ENCODE assay signal across 8 mouse cellular contexts in the genomic region with DNA sequence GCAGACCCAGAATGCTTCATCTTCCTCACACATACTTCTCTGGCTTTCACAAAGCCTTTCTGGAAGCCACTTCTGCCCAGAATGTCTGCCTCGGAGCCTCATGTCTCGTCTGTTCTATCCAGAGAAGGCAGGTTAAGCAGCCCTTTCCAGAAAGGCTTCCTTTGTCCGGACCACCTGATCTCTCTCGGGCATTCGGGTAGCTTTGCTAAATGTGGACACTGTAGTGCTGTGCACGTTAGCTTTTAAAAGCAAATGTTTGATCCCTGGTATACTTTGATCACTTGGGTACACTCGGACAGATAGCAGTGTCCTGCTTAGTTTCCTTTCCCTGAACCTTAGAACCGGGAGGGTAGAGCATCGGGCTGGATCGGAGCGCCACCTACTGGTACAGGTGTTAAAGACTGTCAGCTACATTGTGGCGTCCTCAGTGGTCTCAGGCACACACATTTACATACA. TPM values are rescaled to one million over a fixed set of nuclear protein-coding genes. Genes with fewer than 3 reads are reported as not detected.
A peak's percentile ranks its signal among the peaks of the same experiment; 100 is the strongest.
DNase-seq lines count a peak whose midpoint lies in the region; ATAC-seq and TF ChIP-seq lines count a peak whose summit lies in the region.

No protein-coding gene starts in this region.

- H3K27ac ChIP-seq in forebrain, embryonic 13.5 days, result no peak overlapping the region; the same call in 1 of the 2 replicates
- peak overlapping the region; percentile 97 for H3K27ac ChIP-seq in liver, postnatal 0 days (ENCODE audit: low read depth)
- no peak overlapping the region for H3K27ac ChIP-seq in neural tube, embryonic 13.5 days (replicated peaks)

- 12% methylated on average over 12 of the region's 12 CpGs for WGBS in forebrain, embryonic 13.5 days
- 7% methylated on average over 12 of the region's 12 CpGs for WGBS in large intestine, adult 2 months
- 6% methylated on average over 12 of the region's 12 CpGs for WGBS in liver, postnatal 0 days (ENCODE audit: insufficient replicate concordance)
- WGBS in neural tube, embryonic 13.5 days, result 11% methylated on average over 12 of the region's 12 CpGs

- DNase-seq in ES-CJ7 (ENCODE audit: low read depth, low spot score), result peak; percentile 85
- peak; percentile 82 to 88 for DNase-seq in heart, postnatal 14 days
- DNase-seq in large intestine, adult 2 months (ENCODE audit: low read depth, low spot score), result peak; percentile 64
- DNase-seq in liver, postnatal 0 days, result peak; percentile 90
- peak; percentile 57 for DNase-seq in telencephalon, adult 2 months (ENCODE audit: low read depth, low spot score)

- peak; percentile 94 for ATAC-seq in cerebellum, adult (ENCODE audit: insufficient number of reproducible peaks, low FRiP score, low TSS enrichment)
- peak; percentile 94 for ATAC-seq in forebrain, embryonic 13.5 days
- ATAC-seq in liver, postnatal 0 days, result peak; percentile 48
- peak; percentile 83 for ATAC-seq in neural tube, embryonic 13.5 days (ENCODE audit: low read depth)

- peak overlapping the region; percentile 52 for H3K9ac ChIP-seq in forebrain, embryonic 13.5 days
- peak overlapping the region; percentile 70 for H3K9ac ChIP-seq in liver, postnatal 0 days (replicated peaks)
- peak overlapping the region; percentile 38; the same call in 1 of the 2 replicates for H3K9ac ChIP-seq in neural tube, embryonic 13.5 days

- H3K9me3 ChIP-seq in forebrain, embryonic 13.5 days (replicated peaks), result no peaks in the 10 kb centered on the region
- H3K9me3 ChIP-seq in liver, postnatal 0 days (ENCODE audit: low read length), result no peaks in the 10 kb centered on the region
- no peaks in the 10 kb centered on the region for H3K9me3 ChIP-seq in neural tube, embryonic 13.5 days

- intact Hi-C loops in heart, postnatal 14 days (cut with DNase I), result loop anchor here (2.0 kb wide), 1 partner anchor 147 kb away; no protein-coding TSS in a partner anchor

- peak overlapping the region; percentile 56 for H3K4me2 ChIP-seq in forebrain, embryonic 13.5 days
- peak overlapping the region; percentile 80 for H3K4me2 ChIP-seq in liver, postnatal 0 days (ENCODE audit: low read depth, low read length)
- H3K4me2 ChIP-seq in neural tube, embryonic 13.5 days, result peak overlapping the region; percentile 52

- peaks cover 4% of the 10 kb centered on the region; the same call in 1 of the 2 replicates for H3K4me1 ChIP-seq in forebrain, embryonic 13.5 days
- H3K4me1 ChIP-seq in liver, postnatal 0 days (ENCODE audit: insufficient read depth), result peaks cover 10% of the 10 kb centered on the region
- H3K4me1 ChIP-seq in neural tube, embryonic 13.5 days (replicated peaks), result peaks cover 21% of the 10 kb centered on the region

- peak overlapping the region; percentile 27 for H3K4me3 ChIP-seq in forebrain, embryonic 13.5 days
- peak overlapping the region; percentile 42 for H3K4me3 ChIP-seq in liver, postnatal 0 days (ENCODE audit: low read depth, low read length)
- H3K4me3 ChIP-seq in neural tube, embryonic 13.5 days, result peak overlapping the region; percentile 25

- no peaks in the 10 kb centered on the region for H3K36me3 ChIP-seq in forebrain, embryonic 13.5 days (ENCODE audit: poor library complexity, severe bottlenecking)
- H3K36me3 ChIP-seq in liver, postnatal 0 days (replicated peaks; ENCODE audit: insufficient read depth, low read length), result no peaks in the 10 kb centered on the region
- no peaks in the 10 kb centered on the region for H3K36me3 ChIP-seq in neural tube, embryonic 13.5 days

- TF ChIP-seq EP300 in liver, postnatal 0 days (IDR thresholded peaks at IDR 0.05; ENCODE audit: low read depth), result no peak

- peak; percentile 98 for TF ChIP-seq CTCF in liver, postnatal 0 days (IDR thresholded peaks at IDR 0.05; ENCODE audit: low read depth)

- 0 out of 2 replicates have a peak, but pooled peaks cover 6% of the 10 kb centered on the region for H3K27me3 ChIP-seq in forebrain, embryonic 13.5 days
- H3K27me3 ChIP-seq in liver, postnatal 0 days (ENCODE audit: insufficient read depth, low read length), result no peaks in the 10 kb centered on the region
- peaks cover 6% of the 10 kb centered on the region; the same call in 1 of the 2 replicates for H3K27me3 ChIP-seq in neural tube, embryonic 13.5 days

RNA-seq across cellular contexts. Expression of gene Mns1, which starts 29.7 kb away (rescaled TPM):
- polyA plus RNA-seq in forebrain, embryonic 13.5 days (2015; fragmentation: Nextera tagmentation; extraction: Ambion mirVana), result 28.8 and 30.4 TPM in 2 replicates
- total RNA-seq in heart, postnatal 14 days (2021), result under 1 TPM; 0.91 to 0.95 TPM
- polyA plus RNA-seq in large intestine, adult 2 months (2012; rRNA removed), result 0.40 and 0.43 TPM in 2 replicates
- 36.4 and 41.9 TPM in 2 replicates for polyA plus RNA-seq in liver, postnatal 0 days (2015; fragmentation: Nextera tagmentation; extraction: Ambion mirVana)
- polyA plus RNA-seq in neural tube, embryonic 13.5 days (2015; fragmentation: Nextera tagmentation; extraction: Ambion mirVana), result 6.9 and 10.8 TPM in 2 replicates
